Mouse (Mus musculus) CD4-positive, CD25-positive, alpha-beta regulatory T cell, adult 2 months (primary cell): ENCODE measurements at regions not wholly inside any gene's neighbourhood (a gene's known extent, or its start where the extent isn't known, plus 50 kb on each side); places are given as distances from the start of the nearest gene placed in this dataset.
A peak's percentile ranks its signal among the peaks of the same experiment; 100 is the strongest.

Experiments
- DNase-seq: peaks from one replicate; pipeline ENCODE4 v3.0.0-alpha.2; 2012; ENCODE audit warnings: low read depth, low spot score

- no peak for DNase-seq
Observed at GRCm38 (mm10) chr9:120765292-120765691, 163.7 kb upstream of the Ctnnb1 start.

- DNase-seq: no peak
Observed at GRCm38 (mm10) chr9:120766881-120767280, 162.1 kb upstream of the Ctnnb1 start.

GRCm38 (mm10) chr9:120767396-120767795 is 161.6 kb upstream of the Ctnnb1 start:
- DNase-seq: no peak

- DNase-seq: no peak
Observed at GRCm38 (mm10) chr9:120769056-120769455, 160.0 kb upstream of the Ctnnb1 start.

- no peak for DNase-seq
Observed at GRCm38 (mm10) chr9:120769679-120770078, 159.3 kb upstream of the Ctnnb1 start.

GRCm38 (mm10) chr9:120770886-120771285 is 158.1 kb upstream of the Ctnnb1 start:
- DNase-seq: peak; percentile 28

- DNase-seq: peak; percentile 20
Observed at GRCm38 (mm10) chr9:120771896-120772530, 157.0 kb upstream of the Ctnnb1 start.

- DNase-seq: peak; percentile 40
Observed at GRCm38 (mm10) chr9:120774251-120774650, 154.8 kb upstream of the Ctnnb1 start.

- DNase-seq: no peak
Observed at GRCm38 (mm10) chr9:120774772-120775171, 154.2 kb upstream of the Ctnnb1 start.

- peak; percentile 20 for DNase-seq
Observed at GRCm38 (mm10) chr9:120775721-120776120, 153.3 kb upstream of the Ctnnb1 start.

- peak; percentile 78 for DNase-seq
Observed at GRCm38 (mm10) chr9:120776456-120777001, 152.5 kb upstream of the Ctnnb1 start.

- DNase-seq: no peak
Observed at GRCm38 (mm10) chr9:120777016-120777415, 152.0 kb upstream of the Ctnnb1 start.

GRCm38 (mm10) chr9:120777501-120777900 is 151.5 kb upstream of the Ctnnb1 start:
- DNase-seq: peak; percentile 18

- no peak for DNase-seq
Observed at GRCm38 (mm10) chr9:120778423-120778822, 150.6 kb upstream of the Ctnnb1 start.

- DNase-seq: no peak
Observed at GRCm38 (mm10) chr9:120794210-120794609, 134.8 kb upstream of the Ctnnb1 start.

GRCm38 (mm10) chr9:120796111-120796880 is 132.7 kb upstream of the Ctnnb1 start:
- no peak for DNase-seq

- DNase-seq: no peak
Observed at GRCm38 (mm10) chr9:120797996-120798663, 130.9 kb upstream of the Ctnnb1 start.

GRCm38 (mm10) chr9:120798901-120799300 is 130.1 kb upstream of the Ctnnb1 start:
- no peak for DNase-seq

- no peak for DNase-seq
Observed at GRCm38 (mm10) chr9:120802646-120803045, 126.4 kb upstream of the Ctnnb1 start.

- no peak for DNase-seq
Observed at GRCm38 (mm10) chr9:120804760-120805294, 124.2 kb upstream of the Ctnnb1 start.

- no peak for DNase-seq
Observed at GRCm38 (mm10) chr9:120808741-120809425, 120.1 kb upstream of the Ctnnb1 start.
